Mouse (Mus musculus) kidney, postnatal 25 days (tissue): ENCODE results near the gene Csrp1.
A peak's percentile ranks its signal among the peaks of the same experiment; 100 is the strongest.

Experiments
- DNase-seq, 2 experiments: peaks; one replicate each; pipeline ENCODE4 v3.0.0; 2021; ENCODE audit warnings: mixed read lengths in 2 of 2

Gene Csrp1

DNA sequence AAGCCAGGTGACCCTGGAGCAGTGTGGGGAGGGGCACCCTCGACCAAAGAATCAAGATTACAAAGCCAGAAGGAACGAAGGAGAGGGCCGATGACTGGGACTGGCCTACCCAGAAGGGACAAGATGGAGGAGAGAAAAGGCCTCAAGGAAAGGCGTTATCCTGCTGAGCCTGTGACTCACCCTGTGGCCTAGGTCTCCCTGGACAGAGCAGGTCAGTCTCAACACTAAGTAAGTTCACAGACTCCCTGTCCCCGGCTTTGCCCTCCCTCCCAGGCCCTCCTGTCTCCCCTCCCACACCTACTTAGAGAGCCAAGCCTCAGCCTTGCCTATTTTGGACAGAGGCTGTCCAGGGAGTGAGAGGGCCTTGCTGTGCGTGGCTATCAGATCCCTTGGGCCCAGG lies at the start of gene Csrp1:
TSS of gene Csrp1 (plus strand) at position 79 of the 400 bp plus-strand sequence.
- DNase-seq = no peak

GRCm38 (mm10) chr1:135670397-135671130 lies 49.3 kb upstream of the Csrp1 start:
- peak; percentile 77 to 85 for DNase-seq

DNA sequence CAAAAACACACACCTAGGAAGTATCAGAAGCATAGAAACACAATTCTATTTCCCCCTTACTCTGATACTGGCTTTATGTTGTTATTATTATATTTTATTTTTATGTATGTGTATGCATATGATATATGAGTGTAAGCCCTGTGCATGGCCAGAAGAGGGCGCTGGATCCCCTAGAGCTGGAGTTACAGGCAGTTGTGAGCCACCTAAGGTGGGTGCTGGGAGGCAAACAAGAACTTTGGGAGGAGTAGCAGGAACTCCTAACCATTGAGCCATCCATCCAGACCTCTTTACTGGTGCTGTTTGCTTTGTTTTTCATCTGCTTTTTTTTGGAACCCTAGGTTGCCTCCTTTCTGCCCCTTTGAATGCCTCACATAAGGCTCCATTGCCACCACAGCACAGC lies 48.5 kb upstream of the Csrp1 start:
- no peak for DNase-seq

DNA sequence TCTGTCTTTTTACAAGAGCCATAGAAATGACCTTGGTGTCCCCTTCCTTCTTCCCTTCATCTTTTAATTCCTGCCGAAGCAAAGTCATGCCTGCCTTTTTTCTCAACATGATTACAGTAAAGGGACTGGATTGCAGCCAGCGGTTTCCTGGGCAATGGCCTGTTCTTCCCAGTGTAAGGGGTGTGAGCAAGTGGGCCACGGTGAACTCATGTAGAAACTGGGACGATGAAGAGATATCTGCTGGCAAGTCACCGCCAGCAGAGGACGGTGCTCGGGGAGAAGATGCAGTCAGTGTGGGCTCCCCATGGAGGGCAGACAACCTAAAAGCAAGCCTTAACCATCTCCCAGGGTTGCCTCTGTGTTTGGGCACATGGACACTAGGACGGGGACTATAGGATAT lies 47.9 kb upstream of the Csrp1 start:
- DNase-seq = peak; percentile 54 to 60

GRCm38 (mm10) chr1:135672374-135672773 lies 47.5 kb upstream of the Csrp1 start:
- no peak for DNase-seq

DNA sequence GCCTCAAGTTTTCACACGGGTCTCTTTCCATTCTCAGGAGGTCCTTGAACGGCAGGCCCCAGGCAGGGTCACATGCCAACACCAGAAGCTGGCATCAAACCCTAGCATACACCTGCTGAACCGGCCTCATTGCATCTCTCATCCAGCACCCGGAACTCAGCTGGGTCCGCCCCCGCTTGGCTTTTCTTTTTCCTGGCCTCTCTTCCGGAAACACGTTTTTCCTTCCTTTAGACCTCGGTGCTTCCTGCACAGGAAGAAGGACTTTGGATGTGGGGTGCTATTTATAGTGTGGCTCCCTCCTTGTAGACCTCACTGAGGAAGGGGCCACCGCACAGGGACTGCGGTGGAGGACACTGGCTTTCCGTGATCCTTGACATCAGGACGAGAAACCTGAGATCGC lies 46.4 kb upstream of the Csrp1 start:
- peak; percentile 35 to 55 for DNase-seq

GRCm38 (mm10) chr1:135675449-135676129 lies 44.3 kb upstream of the Csrp1 start:
- no peak for DNase-seq

DNA sequence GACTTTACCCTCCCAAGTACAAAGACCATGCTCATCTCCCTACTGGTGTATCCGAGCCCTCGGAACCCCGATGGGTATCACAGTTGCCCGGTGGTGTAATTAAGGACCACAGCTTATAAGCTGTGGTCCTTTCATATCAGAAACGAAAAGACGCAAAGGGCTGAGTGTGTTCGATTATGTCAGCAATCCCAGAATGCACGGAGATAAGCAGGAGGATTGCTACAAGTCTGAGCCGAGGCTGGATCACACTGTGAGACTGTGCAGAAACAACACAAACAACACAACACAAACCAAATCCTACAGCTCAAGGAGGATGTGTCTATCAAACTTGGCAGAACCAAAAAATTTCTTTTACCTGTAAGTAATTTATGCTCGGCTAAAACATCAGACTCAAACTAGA lies 43.6 kb upstream of the Csrp1 start:
- DNase-seq = no peak

DNA sequence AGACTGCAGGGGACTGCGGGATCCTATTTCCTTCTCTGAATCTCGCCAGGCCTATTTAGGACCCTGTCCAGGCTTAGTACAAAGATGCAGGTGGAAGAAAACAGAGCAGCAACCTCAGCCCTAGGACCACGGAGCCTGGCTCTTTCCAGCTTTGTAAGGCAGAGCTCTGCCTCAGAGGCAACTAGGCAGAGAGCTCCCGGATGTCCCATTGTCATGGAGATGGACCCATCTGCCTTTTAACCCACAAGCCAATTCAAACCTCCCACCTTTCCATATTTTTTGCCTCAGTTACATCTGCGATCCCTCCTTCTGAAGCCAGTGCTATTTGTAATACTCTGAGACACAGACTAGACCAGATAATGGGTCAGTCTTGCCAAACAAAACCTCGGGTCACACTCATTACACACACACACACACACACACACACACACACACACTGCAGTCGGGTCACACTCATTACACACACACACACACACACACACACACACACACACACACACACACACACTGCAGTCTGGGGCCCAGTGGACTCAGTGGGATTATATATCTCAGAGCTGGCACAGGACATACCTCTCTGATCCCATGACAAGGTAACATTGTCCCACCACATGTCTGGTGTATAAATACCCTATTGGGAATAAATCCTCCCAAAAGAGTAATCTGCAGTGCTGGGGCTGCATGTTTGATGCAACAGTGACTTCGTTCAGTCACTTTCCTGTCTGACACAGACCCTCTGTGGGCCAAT lies 42.8 kb upstream of the Csrp1 start:
- DNase-seq = no peak

DNA sequence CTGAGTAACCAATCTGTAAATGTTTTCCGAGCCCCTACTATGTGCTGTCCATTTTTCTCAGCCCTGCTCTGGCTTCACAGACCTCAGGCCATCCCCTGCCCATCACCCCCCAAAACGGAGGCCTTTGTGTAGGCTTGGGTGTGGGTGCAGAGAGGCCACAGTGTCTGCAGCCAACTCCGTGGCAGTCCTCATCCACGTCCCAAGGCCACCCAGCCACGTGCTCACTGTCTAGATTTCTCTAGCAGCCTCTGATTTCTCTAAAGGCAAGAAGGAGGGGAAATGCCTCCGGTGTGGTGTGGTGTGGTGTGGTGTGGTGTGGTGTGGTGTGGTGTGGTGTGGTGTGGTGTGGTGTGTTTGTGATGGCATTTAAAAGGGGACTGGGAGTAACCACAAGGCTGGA lies 41.7 kb upstream of the Csrp1 start:
- DNase-seq = no peak

DNA sequence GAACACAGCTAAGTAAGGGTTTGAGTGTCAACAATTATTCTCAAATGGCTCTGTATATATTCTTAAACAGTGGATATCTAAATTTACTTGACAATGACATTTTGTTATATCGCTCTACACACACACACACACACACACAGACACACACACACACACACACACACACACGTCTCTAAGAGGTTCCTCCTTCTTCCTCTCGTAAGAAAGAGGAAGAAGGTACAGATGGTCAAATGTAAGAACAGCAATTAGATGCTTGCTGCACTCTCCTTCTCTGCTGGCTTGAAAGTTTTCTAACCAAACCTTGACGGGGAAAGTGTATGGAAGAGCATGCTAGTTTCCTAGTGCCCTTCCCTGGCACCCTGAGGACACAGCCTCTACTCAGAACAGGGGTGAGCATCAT lies 39.1 kb upstream of the Csrp1 start:
- no peak for DNase-seq

- no peak for DNase-seq
Measured at GRCm38 (mm10) chr1:135681122-135681521, 38.7 kb upstream of the Csrp1 start.

DNA sequence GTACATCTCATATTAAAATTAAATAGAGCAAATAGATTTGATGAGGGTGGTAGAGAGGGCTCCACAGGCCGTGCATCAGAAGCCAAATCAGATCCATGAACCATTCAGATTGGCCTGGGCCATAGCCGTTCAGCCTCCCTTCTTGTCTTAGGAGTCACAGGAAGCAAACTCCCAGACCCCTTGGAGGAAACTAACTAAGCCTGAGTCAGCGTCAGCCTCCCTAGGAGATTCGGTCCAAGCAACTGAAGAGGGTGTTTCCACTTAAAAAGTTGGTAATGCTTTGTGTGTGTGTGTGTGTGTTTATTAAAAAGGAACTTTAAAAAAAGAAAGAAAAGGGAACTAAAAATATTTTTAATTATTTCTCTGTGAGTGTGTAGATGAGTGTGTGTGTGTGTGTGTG lies 35.0 kb upstream of the Csrp1 start:
- no peak for DNase-seq

GRCm38 (mm10) chr1:135685316-135685715 lies 34.5 kb upstream of the Csrp1 start:
- no peak for DNase-seq

- peak; percentile 39 to 61 for DNase-seq
Measured at GRCm38 (mm10) chr1:135686792-135687510, 32.9 kb upstream of the Csrp1 start.

GRCm38 (mm10) chr1:135687771-135688492 lies 31.9 kb upstream of the Csrp1 start:
- peak; percentile 82 to 93 for DNase-seq

DNA sequence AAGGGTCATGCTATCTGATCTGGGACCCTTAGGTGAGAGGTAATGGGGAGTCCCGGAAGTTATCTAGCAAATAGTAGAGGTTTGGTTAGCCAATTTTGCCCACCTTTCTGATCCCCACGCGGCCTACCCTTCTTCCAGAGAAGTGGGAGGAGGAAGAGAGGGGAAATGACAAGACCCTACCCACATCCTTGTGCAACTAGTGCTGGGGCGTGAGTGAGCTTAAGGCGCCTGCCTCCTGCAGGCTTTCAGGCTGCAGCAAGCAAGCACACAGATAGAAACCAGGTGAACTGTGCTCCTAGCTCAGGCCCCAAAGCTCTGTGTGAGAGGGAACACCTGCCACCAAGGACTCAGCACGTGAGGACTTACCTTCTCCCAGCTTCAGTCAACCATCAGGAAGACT lies 31.2 kb upstream of the Csrp1 start:
- DNase-seq = no peak

- DNase-seq = peak in 1 of 2 experiments; percentile 40
Measured at GRCm38 (mm10) chr1:135690784-135691416, 29.0 kb upstream of the Csrp1 start.

DNA sequence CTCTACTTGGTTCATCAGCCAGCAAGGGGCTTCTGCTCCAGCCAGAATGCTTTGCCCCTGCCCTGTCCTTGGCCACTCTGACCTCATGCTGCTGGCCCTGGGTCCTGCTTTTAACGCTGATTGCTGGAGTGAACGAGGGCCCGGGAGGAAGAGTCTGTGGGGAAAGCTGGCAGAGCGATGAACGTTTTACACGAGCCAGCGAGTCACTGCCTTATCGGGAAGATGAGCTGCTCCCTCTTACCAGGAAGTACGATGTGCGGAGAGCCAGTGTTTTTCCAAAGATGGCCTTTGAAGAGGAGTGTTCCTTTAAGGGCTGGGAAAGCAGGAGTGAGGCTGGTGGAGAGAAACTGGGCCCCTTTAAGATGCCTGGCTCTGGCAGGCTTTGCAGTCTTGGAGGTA lies 28.4 kb upstream of the Csrp1 start:
- DNase-seq = peak in 1 of 2 experiments; percentile 55

GRCm38 (mm10) chr1:135694181-135694580 lies 25.7 kb upstream of the Csrp1 start:
- DNase-seq = no peak

GRCm38 (mm10) chr1:135697462-135697861 lies 22.4 kb upstream of the Csrp1 start:
- DNase-seq = no peak

DNA sequence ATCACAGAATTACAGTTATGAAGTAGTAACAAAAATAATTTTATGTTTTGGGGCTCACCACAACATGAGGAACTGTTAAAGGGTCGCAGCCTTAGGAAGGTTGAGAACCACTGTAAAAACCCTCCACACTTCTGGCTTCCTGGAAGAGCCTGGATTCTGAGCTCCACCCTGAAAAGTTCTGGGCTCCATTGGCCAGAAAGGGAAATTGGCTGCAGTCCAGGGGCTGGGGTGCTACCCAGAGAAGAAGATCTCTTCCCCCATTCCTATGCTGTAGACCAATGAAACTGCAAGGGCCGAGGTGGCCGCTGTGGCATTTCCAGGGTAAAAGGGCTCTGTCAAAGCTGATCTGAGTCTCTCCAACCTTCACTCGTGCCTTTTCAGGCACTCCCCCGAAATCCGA lies 21.8 kb upstream of the Csrp1 start:
- DNase-seq = no peak
